24 mouse cellular contexts compared by ENCODE assay signal in the genomic region with DNA sequence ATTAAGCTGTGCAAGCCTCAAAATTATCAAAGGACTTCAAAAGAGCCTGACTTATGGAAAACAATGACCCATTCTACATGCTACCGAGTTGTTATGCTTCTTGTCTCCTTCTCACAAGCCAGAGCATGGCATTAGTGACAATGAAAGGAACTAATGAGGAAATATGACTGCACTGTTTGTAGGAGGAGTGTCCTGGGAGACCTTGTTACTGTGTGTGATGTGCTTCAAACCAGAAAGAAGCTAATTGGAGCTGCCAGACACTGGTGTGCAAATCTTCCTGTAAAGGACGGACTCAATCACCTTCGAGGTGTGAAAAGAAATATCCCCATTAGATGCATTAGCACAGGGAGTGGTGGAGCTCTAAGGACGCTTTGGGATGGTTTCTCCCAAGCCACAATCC.
A peak's percentile ranks its signal among the peaks of the same experiment; 100 is the strongest.
DNase-seq lines count a peak whose midpoint lies in the region; ATAC-seq lines count a peak whose summit lies in the region.
"Had no signal": no experiment of that assay in that cellular context is flagged by ENCODE, and none has a peak within 500 bp of the region (broad histone marks: within the 10 kb centered on the region; RNA-seq: fewer than 3 reads in every experiment).

No protein-coding gene starts in this region.

- H3K4me1 ChIP-seq in embryonic facial prominence, embryonic 14.5 days (ENCODE audit: control insufficient read depth, insufficient read depth, low read length), result no peaks in the 10 kb centered on the region
- H3K4me1 ChIP-seq in embryonic facial prominence, embryonic 10.5 days, result peaks cover 22% of the 10 kb centered on the region
- no peaks in the 10 kb centered on the region for H3K4me1 ChIP-seq in hindbrain, embryonic 12.5 days
- no peaks in the 10 kb centered on the region for H3K4me1 ChIP-seq in hindbrain, embryonic 11.5 days (replicated peaks; ENCODE audit: control insufficient read depth, insufficient read depth, low read length)
- peaks cover 2% of the 10 kb centered on the region; the same call in 1 of the 2 replicates for H3K4me1 ChIP-seq in midbrain, embryonic 15.5 days
- H3K4me1 ChIP-seq: heart, embryonic 10.5 days; intestine, embryonic 15.5 days; neural tube, embryonic 15.5 days had no signal

- H3K4me3 ChIP-seq in embryonic facial prominence, embryonic 14.5 days (ENCODE audit: low read depth, low read length), result no peak overlapping the region
- no peak overlapping the region for H3K4me3 ChIP-seq in embryonic facial prominence, embryonic 10.5 days
- no peak overlapping the region for H3K4me3 ChIP-seq in hindbrain, embryonic 12.5 days
- H3K4me3 ChIP-seq in hindbrain, embryonic 11.5 days (ENCODE audit: low read depth, low read length), result no peak overlapping the region
- no peak overlapping the region for H3K4me3 ChIP-seq in midbrain, embryonic 15.5 days
- H3K4me3 ChIP-seq: embryonic facial prominence, embryonic 12.5 days; erythroblast, embryonic 14.5 days; gastrocnemius, adult 2 months; heart, embryonic 10.5 days; intestine, embryonic 15.5 days; layer of hippocampus, adult 2 months; neural tube, embryonic 15.5 days had no signal

- no peak overlapping the region for H3K9ac ChIP-seq in embryonic facial prominence, embryonic 14.5 days (ENCODE audit: low read depth, low read length)
- no peak overlapping the region for H3K9ac ChIP-seq in hindbrain, embryonic 12.5 days
- no peak overlapping the region for H3K9ac ChIP-seq in hindbrain, embryonic 11.5 days (ENCODE audit: low read depth, low read length)
- H3K9ac ChIP-seq in midbrain, embryonic 15.5 days, result no peak overlapping the region
- H3K9ac ChIP-seq: embryonic facial prominence, embryonic 12.5 days; intestine, embryonic 15.5 days; neural tube, embryonic 15.5 days had no signal

- no peak overlapping the region for H3K27ac ChIP-seq in embryonic facial prominence, embryonic 14.5 days (replicated peaks; ENCODE audit: low read depth, low read length)
- no peak overlapping the region for H3K27ac ChIP-seq in embryonic facial prominence, embryonic 10.5 days (replicated peaks)
- no peak overlapping the region for H3K27ac ChIP-seq in hindbrain, embryonic 12.5 days
- H3K27ac ChIP-seq in hindbrain, embryonic 11.5 days (ENCODE audit: low read depth, low read length), result no peak overlapping the region
- no peak overlapping the region for H3K27ac ChIP-seq in midbrain, embryonic 15.5 days
- H3K27ac ChIP-seq: embryonic facial prominence, embryonic 12.5 days; gastrocnemius, adult 2 months; heart, embryonic 10.5 days; intestine, embryonic 15.5 days; layer of hippocampus, adult 2 months; macrophage; neural tube, embryonic 15.5 days had no signal

- no peak overlapping the region for H3K4me2 ChIP-seq in embryonic facial prominence, embryonic 14.5 days (ENCODE audit: low read depth, low read length)
- no peak overlapping the region for H3K4me2 ChIP-seq in hindbrain, embryonic 12.5 days (replicated peaks)
- H3K4me2 ChIP-seq in hindbrain, embryonic 11.5 days (replicated peaks; ENCODE audit: low read depth, low read length), result no peak overlapping the region
- H3K4me2 ChIP-seq in midbrain, embryonic 15.5 days, result no peak overlapping the region
- H3K4me2 ChIP-seq: embryonic facial prominence, embryonic 12.5 days; intestine, embryonic 15.5 days; neural tube, embryonic 15.5 days had no signal

- H3K36me3 ChIP-seq in embryonic facial prominence, embryonic 14.5 days (ENCODE audit: control insufficient read depth, insufficient read depth, low read length), result no peaks in the 10 kb centered on the region
- H3K36me3 ChIP-seq in embryonic facial prominence, embryonic 10.5 days (replicated peaks), result no peaks in the 10 kb centered on the region
- no peaks in the 10 kb centered on the region for H3K36me3 ChIP-seq in hindbrain, embryonic 12.5 days
- no peaks in the 10 kb centered on the region for H3K36me3 ChIP-seq in hindbrain, embryonic 11.5 days (ENCODE audit: control insufficient read depth, insufficient read depth, low read length)
- H3K36me3 ChIP-seq in midbrain, embryonic 15.5 days (replicated peaks), result no peaks in the 10 kb centered on the region
- H3K36me3 ChIP-seq: embryonic facial prominence, embryonic 12.5 days; heart, embryonic 10.5 days; intestine, embryonic 15.5 days; neural tube, embryonic 15.5 days had no signal

- WGBS in embryonic facial prominence, embryonic 14.5 days, result 64% methylated on average over 4 of the region's 4 CpGs
- 65% methylated on average over 4 of the region's 4 CpGs for WGBS in embryonic facial prominence, embryonic 10.5 days
- 55% methylated on average over 4 of the region's 4 CpGs for WGBS in hindbrain, embryonic 12.5 days
- 67% methylated on average over 4 of the region's 4 CpGs for WGBS in hindbrain, embryonic 11.5 days
- 41% methylated on average over 4 of the region's 4 CpGs for WGBS in midbrain, embryonic 15.5 days

- ATAC-seq in embryonic facial prominence, embryonic 14.5 days (ENCODE audit: low read depth), result peak; percentile 85
- 0 out of 2 replicates have a peak, but pooled peaks have one; percentile 35 for ATAC-seq in hindbrain, embryonic 12.5 days (ENCODE audit: low FRiP score)
- no peak for ATAC-seq in hindbrain, embryonic 11.5 days (ENCODE audit: low FRiP score)
- peak; percentile 66; the same call in 1 of the 2 replicates for ATAC-seq in midbrain, embryonic 15.5 days (replicated peaks)
- ATAC-seq: intestine, embryonic 15.5 days had no signal

- DNase-seq in embryonic facial prominence, embryonic 14.5 days (ENCODE audit: low spot score), result peak; percentile 48
- no peak for DNase-seq in embryonic facial prominence, embryonic 10.5 days (ENCODE audit: low spot score)
- no peak for DNase-seq in hindbrain, embryonic 11.5 days (ENCODE audit: low spot score)
- DNase-seq in MN1 (ENCODE audit: low spot score), result peak; percentile 36
- no peak for DNase-seq in kidney, postnatal 14 days
- no peak for DNase-seq in yolk sac, embryonic 10.5 days (ENCODE audit: low spot score)
- DNase-seq: adrenal gland, postnatal 25 days; cerebellum, adult 11 months; cerebellum, postnatal 10 days; gastrocnemius, adult 2 months; heart, postnatal 4 days; kidney, adult 9 months; kidney, postnatal 25 days; thymus, adult 18-20 months; thymus, postnatal 36 days had no signal

- H3K9me3 ChIP-seq in embryonic facial prominence, embryonic 14.5 days (ENCODE audit: control insufficient read depth, low read length), result no peaks in the 10 kb centered on the region
- H3K9me3 ChIP-seq in embryonic facial prominence, embryonic 10.5 days, result no peaks in the 10 kb centered on the region
- no peaks in the 10 kb centered on the region for H3K9me3 ChIP-seq in hindbrain, embryonic 12.5 days (replicated peaks)
- no peaks in the 10 kb centered on the region for H3K9me3 ChIP-seq in hindbrain, embryonic 11.5 days (ENCODE audit: control insufficient read depth, low read length)
- no peaks in the 10 kb centered on the region for H3K9me3 ChIP-seq in midbrain, embryonic 15.5 days
- H3K9me3 ChIP-seq: embryonic facial prominence, embryonic 12.5 days; heart, embryonic 10.5 days; intestine, embryonic 15.5 days; neural tube, embryonic 15.5 days had no signal

- no peaks in the 10 kb centered on the region for H3K27me3 ChIP-seq in embryonic facial prominence, embryonic 14.5 days (replicated peaks; ENCODE audit: control insufficient read depth, insufficient read depth, low read length)
- no peaks in the 10 kb centered on the region for H3K27me3 ChIP-seq in embryonic facial prominence, embryonic 10.5 days (replicated peaks; ENCODE audit: low read depth, poor library complexity, severe bottlenecking)
- no peaks in the 10 kb centered on the region for H3K27me3 ChIP-seq in hindbrain, embryonic 12.5 days
- no peaks in the 10 kb centered on the region for H3K27me3 ChIP-seq in hindbrain, embryonic 11.5 days (ENCODE audit: control insufficient read depth, insufficient read depth, low read length)
- H3K27me3 ChIP-seq in midbrain, embryonic 15.5 days (replicated peaks), result no peaks in the 10 kb centered on the region
- H3K27me3 ChIP-seq: embryonic facial prominence, embryonic 12.5 days; intestine, embryonic 15.5 days; neural tube, embryonic 15.5 days had no signal

Comparison
In these comparisons a context has a peak if more than half of its experiments do, and no peak if none do; other contexts are left out.
1. DNase-seq: peak in embryonic facial prominence, embryonic 14.5 days (single experiment) and MN1 (single experiment); none in embryonic facial prominence, embryonic 10.5 days (single experiment), hindbrain, embryonic 11.5 days (single experiment), kidney, postnatal 14 days (single experiment) and yolk sac, embryonic 10.5 days (single experiment).